Mouse (Mus musculus) heart, adult 18-20 months (tissue): ENCODE measurements at regions not wholly inside any gene's neighbourhood (a gene's known extent, or its start where the extent isn't known, plus 50 kb on each side); places are given as distances from the start of the nearest gene placed in this dataset.
A peak's percentile ranks its signal among the peaks of the same experiment; 100 is the strongest.
"Not testable (repeated sequence)": the region's sequence is repeated elsewhere in the genome, so short reads cannot be mapped to it uniquely, and the experiment has no call there.

Experiments used
- DNase-seq, 2 experiments: peaks; one replicate each; pipeline ENCODE4 v3.0.0; 2021 to 2022; ENCODE audit warnings: mixed read lengths in 1 of 2

- no peak for DNase-seq
These were observed 54.0 kb upstream of the Cnep1r1 start for GRCm38 (mm10) chr8:88064414-88065110.

- not testable (repeated sequence) for DNase-seq
These were observed 59.5 kb upstream of the Cnep1r1 start for GRCm38 (mm10) chr8:88059107-88059506.

- DNase-seq = no peak
These were observed 60.8 kb upstream of the Cnep1r1 start for GRCm38 (mm10) chr8:88057686-88058234.

- no peak for DNase-seq
These were observed 67.9 kb upstream of the Cnep1r1 start for GRCm38 (mm10) chr8:88050651-88051050.

- peak; percentile 20 to 42 for DNase-seq
These were observed 69.5 kb upstream of the Cnep1r1 start for GRCm38 (mm10) chr8:88049091-88049490.

DNA sequence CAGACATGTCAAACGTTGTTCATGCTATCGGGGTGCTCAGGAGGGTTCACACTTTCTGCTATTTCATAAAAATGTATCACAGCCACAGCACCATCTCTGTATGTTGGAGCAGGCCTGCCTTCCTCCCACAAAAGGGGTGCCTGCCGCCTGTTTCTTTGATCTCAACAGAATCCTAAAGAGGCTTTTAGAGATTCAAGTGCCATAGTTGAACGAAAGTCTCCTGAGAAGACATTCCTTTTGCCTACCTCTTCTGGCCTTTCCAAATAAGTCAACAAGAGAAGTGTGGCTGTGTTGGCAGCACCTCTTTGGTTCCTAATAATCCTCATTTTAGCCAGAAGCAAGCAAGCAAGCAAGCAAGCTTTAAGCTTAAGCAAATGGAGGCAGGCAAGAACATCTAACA is 72.6 kb upstream of the Cnep1r1 start:
- no peak for DNase-seq

DNA sequence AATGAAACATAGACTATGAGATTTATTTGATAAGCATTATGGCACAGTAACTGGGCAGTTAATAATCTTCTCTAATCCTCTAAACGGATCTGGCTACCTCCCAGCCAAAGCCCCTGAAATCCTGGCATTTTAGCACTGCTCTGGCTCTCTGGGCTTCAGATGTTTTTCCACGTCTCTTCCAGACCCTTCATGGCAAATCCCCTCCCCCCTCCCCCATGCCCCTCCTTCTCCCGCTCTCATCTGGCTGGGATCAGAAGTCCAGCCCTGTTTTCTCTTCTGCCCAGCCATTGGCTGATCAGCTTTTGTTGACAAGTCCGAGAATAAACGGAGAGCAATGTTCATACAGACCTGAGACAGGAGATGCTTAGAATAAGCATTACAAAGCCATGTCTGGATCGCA is 79.3 kb upstream of the Cnep1r1 start:
- DNase-seq = no peak

DNA sequence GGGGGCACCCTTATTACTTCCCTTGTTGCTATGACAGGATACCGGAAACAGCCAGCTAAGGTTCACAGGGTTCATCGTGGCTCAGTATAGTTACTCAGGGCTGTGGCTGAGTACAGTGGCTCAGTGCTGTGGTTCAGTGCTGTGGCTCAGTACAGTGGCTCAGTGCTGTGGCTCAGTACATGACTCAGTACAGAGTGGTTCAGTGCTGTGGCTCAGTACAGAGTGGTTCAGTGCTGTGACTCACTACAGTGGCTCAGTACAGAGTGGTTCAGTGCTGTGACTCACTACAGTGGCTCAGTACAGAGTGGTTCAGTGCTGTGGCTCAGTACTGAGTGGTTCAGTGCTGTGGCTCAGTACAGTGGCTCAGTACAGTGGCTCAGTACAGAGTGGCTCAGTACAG is 78.6 kb upstream of the Zfp423 start:
- DNase-seq = no peak

GRCm38 (mm10) chr8:88033054-88033453 is 73.7 kb upstream of the Zfp423 start:
- DNase-seq = no peak

GRCm38 (mm10) chr8:88024496-88024895 is 65.1 kb upstream of the Zfp423 start:
- DNase-seq = no peak

DNA sequence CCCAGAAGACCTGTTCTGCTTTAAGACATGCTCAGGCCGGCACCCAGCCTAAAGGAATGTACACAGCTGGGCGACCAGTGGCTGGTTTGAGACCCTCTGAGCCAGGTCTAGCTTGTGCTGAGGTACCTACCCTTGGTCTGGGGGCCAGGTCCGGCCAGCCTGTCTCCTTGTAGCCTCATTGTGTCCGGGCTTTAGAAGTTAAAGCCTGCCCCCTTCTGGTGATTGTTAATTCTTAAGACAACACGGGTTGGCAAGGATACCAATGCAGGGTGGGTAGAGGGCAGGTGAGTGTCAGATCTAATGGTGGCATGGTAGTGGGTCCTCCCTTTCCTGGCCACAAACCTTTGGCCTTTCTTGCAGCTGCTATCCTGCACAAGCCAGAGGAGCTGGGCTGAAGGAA is 64.0 kb upstream of the Zfp423 start:
- DNase-seq = peak; percentile 37 to 64

DNA sequence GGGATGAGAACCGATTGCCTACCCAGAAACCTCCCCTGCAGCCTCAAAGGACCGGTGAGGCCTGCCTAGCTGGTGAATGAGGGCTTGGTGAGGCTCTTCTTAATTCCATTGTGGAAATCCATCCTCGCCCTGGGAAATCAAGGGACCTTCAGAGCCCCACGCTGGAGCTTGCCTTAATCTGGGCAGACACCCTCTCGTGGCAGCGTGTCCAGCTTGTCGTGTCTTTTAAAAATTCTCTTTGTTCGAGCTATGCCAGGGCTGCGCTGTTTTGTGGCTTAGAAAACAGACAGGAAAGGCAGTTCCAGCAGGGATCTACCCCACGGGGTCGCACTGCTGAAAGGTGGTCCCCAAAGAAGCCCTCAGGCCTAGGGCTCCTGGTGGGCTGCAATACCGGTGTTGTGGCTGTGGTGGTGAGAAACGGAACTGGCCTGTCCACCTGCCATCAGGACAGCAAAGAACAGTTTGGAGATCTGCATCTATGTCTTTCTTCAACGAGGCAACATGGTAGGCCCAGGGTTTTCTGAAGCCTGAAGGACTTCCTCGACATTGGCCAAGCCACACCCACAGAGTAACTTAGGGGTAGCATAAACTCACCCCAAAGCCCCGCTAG is 63.5 kb upstream of the Zfp423 start:
- DNase-seq = no peak

GRCm38 (mm10) chr8:88019243-88020115 is 60.1 kb upstream of the Zfp423 start:
- no peak for DNase-seq

- DNase-seq = no peak
These were observed 59.1 kb upstream of the Zfp423 start for GRCm38 (mm10) chr8:88018494-88018893.

DNA sequence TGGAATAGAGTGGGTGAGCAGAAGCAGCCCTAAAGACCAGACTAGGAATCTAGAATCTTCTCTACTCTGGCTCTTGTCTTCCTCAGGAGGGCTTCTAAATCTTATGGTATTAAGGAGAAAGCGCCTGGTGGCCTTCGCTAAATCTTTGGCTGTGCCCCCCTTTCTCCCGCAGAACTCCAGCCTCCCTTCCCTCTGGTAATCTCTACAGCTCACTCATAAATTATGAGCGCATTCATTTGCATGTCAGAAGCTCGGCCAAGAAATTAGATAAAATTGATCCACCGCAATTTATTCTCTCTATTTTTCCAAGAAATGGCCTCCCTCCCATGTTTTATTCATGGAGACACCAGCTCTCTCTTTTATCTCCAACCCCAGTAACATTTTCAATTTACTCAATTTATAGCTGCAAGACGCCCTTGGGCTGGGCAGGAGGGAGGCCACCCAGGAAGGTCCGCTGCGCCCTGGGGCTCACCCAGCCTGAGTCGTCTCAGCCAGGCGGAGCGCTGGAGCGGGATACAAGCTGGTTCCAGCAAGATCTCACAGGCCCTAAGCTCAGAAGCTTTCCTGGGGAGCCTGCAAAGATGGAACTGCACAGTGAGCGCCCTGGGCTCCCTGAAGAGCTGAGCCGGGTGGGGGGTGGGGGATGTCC is 52.9 kb upstream of the Zfp423 start:
- DNase-seq = no peak

DNA sequence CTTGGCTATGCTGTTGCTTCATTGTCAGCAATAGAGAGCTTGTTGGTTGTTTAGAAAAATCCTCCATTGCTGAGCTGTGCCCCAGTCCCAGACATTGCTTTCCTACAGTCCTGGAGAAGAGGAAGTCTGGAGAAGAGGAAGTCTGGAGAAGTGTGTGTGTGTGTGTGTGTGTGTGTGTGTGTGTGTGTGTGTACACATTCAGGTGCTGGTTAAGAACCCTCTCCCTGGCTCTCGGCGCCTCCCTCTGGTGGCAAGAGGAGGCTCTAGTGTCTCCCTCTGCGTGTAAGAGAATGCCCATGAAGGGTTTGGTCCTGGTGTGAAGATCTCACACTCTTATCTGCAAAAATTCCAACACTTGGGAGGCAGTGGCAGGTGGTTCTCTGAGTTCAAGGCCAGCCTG is 51.2 kb upstream of the Zfp423 start:
- DNase-seq = peak; percentile 48 to 49

DNA sequence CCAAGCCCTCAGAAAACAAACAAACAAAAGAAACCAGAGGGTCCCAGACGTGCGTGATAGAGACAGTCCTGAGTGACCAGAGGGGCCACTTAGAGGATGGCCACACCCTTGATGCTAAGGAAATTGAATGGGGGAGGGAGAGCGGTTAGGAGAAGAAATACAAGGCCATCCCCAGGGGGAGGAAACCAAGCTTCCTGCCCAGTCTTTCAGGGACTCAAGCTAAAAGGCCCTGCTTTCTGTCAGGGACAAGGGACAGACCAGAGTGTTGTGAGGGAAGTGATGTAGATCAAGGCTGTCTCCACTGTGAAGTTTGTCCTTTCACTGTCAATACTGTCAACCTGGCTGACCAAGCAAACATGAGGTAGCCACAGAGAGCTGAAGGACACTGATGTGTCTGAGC is 50.5 kb upstream of the Zfp423 start:
- no peak for DNase-seq
